Mouse (Mus musculus) testis, postnatal 14 days (tissue): Measurements from ENCODE around the gene Kcnk2.
"Not testable (repeated sequence)": the region's sequence is repeated elsewhere in the genome, so short reads cannot be mapped to it uniquely, and the experiment has no call there.

Experiments used
- DNase-seq: peaks from one replicate; pipeline ENCODE4 v3.0.0; 2021; ENCODE audit warnings: low spot score

Gene Kcnk2

DNA sequence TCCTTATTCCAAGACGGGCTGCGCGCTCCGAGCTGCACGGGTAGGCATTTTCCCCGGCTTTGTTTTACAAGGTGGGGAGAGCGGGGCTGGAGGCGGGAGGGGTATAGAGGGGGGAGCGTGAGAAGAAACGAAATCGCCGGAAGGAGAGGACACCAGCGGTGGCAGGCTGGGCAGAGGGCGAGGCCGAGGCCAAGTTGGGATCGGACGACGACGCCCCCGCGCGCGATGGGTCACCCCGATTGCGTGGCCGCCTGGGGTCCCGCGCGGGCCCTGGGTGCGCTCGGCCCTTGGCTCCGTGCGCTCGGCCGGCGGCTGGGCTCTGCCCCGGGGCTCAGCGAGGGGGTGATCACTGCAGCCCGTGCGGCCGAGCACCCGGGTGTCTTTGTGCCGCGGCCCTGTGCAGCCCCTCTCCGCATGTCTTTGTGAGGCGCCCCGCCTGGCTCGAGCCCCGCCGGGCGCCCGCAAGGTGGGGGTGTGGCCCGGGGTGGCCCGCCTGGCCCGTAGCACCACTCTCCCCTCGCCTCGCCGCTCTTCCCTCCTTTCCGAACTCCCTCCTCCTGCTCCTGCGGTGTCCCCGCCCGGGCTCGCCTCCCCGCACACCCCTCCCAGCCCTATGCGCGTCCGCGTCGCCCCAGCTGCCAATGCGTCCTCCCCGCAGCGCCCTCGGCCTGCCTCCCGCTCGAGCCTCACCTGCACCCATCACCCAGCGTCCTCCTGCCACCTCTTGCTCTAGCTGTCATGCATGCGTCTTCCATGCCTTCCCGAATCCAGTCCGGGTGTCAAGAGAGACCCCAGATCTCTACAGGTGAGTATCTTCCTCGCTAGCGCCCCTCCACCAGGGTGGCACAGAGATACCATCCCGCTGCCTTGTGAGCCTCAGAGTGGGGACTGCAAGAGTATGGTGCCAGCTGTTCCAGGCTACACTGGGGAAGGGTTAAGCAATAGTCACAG lies 58.5 kb downstream of the Kcnk2 start:
- no peak for DNase-seq

DNA sequence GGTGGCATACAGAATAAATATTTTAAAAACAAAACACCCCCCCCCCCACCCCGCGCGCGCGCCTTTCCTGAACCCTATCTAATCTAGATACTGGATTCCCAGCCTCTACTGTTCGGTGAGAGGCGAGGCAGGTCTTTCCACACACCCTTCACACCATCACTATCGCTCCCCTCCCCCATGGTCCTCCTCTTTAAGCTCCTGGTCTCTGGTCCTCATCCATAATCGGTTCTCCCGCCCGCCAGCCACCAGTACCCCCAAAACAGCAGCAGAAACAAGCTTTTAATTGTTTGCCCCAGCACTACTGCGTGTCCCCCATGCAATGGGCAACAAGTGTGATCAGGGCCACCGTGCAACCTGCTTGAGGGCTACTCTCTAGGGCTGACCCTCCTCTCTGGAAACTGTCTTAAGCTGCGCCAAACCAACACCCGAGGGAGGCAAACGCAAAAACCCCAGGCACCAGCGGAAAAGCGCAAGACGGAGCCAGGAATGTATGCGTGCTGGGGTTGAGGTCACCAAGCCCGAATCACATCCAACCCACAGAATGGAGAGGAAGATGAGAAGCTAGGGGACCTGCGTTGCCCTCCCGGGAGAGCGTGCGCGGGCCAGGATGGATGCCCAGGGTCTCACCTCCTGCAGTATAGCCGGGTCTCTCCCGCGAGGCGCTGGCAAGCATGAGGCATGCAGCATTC lies 59.5 kb downstream of the Kcnk2 start:
- DNase-seq, result no peak

DNA sequence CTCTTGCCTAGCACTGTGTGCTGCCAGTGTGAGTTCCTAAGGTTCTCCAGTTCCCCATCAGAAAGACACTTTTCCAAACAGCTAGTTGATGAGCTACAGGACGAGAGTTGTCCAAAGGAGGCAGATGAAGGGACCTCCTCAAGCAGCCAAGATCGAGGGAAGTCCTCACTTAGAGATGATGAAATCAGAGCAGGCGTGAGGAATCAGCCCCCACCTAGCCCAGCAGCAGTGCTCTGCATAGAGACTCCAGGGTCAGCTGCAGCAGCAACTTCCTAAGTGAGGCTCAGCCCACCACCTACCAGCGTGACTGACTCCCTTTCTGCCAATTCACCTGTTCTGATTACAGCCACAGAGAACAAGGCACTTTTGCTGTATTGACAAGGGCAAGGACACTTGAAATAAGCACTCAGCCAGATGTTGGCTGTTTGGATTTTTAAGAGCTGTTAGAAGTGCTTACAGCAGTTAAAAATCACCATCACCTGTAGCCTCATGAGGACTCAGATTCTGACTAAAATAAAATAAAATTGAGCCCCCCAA lies 60.6 kb downstream of the Kcnk2 start:
- no peak for DNase-seq

DNA sequence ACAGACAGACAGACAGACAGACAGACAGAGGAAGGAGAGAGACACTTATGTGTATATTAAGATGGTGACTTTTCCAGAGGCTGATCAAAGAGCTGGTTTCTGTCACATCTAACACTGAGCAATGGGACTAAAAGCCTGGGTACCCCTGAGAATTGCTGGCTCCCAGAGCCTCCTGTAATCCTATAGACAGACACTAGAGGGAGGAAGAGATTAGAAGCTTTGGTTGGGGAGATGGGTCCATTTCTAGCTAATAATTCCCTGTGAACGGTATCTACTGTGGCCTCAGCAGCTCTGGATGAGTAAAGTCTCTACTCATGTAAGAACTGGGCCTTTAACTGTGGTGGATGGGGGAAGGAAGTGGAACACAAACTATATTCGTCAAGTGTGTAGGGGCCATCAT lies 86.2 kb downstream of the Kcnk2 start:
- no peak for DNase-seq

DNA sequence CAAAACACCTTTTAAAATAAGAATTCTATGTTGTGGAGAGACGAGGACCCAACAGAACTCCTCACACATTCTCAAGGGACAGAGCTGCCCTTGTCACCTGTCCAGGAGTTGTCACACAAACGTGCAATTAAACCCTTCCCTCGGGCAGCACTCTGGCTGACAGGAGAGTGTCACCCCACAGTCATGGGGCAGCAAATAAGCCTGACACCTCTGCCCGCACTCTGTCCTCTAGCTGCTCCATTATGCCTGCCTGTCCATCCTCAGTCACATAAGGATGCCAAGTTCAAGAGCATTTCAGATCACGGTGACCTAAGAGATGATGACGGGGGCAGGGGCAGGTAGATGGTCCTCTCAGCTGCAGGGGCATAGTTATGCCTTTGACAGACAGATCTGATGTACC lies 87.6 kb downstream of the Kcnk2 start:
- DNase-seq, result no peak

DNA sequence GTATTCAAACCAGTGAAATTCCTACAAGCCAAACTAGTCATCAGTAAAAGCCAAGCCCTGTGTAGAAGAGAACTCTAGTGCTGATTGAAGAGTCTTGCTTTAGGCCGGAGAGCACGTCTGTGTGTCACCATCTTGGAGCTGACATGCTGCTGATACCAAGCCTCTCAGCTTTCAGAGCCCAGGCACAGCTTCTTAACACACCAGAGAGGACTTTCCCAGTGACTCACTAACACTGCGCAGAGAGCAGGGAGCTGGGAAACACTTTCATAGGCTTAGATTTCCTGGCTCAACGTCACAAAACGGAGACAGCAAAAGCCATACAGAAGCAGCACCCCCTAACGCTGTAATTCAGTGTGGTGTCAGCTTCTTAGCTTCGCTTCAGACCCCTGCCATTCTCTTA lies 88.3 kb downstream of the Kcnk2 start:
- no peak for DNase-seq

DNA sequence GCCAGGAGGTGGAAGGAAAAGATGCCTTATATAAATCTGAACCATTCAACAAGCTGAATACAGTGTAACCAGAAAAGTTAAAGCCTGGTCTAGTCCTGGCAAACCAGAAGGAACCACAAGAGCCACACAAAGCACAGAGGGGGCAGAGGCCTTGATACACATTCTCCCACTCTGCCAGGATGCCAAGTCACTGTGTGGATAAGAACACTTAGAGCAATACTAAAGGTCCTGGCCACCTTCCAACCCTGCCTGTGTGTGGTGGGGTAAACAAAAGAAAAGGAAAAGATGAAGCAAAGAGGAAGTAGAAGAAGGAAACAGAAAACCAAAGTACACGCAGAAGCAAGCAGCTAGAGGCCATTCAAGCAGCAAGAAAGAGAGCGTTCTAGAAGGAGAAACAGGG lies 91.9 kb downstream of the Kcnk2 start:
- DNase-seq, result no peak

DNA sequence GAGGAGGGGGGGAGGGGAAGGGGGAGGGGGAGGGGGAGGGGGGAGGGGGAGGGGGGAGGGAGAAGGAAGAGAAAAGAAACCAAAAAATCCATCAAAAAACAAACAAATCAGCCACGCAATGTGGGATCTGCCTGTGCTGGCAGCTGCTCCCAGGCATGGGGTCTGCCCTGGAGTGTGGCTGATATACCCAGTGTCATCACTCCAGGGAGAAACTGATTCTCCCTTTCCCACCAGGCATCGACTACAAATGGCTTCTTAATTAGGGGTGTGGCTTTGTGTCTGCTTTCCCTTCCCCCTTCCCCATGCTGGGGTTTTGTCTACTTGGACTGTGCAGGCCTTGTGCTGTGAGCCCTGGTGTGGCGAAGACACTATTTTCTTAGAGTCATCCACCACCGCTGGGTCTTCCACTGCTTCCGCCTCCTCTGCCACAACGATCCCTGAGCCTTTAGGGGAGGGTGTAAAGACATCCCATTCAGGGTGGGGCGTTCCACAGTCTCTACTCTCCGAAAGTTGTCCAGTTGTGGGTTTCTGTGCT lies 97.0 kb downstream of the Kcnk2 start:
- no peak for DNase-seq

DNA sequence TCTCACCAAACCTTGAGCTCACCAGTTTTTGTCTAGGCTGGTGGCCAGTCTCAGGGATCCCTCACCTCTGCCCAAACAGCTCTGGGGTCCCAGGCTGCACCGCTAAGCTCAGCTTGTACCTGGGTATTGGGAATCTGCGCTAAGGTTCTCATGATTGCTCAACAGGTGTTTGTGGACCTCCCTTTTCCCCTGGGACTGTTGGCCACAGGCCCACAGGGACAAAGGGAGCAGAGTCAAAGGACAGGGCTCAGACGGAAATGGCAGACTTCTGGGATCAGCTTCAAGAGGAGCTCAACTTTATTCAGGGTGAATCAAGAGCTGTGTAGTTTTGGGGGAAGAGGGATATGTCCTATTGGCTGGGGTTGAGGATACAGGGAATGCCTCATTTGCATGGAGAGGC lies 99.1 kb downstream of the Kcnk2 start:
- DNase-seq, result no peak

DNA sequence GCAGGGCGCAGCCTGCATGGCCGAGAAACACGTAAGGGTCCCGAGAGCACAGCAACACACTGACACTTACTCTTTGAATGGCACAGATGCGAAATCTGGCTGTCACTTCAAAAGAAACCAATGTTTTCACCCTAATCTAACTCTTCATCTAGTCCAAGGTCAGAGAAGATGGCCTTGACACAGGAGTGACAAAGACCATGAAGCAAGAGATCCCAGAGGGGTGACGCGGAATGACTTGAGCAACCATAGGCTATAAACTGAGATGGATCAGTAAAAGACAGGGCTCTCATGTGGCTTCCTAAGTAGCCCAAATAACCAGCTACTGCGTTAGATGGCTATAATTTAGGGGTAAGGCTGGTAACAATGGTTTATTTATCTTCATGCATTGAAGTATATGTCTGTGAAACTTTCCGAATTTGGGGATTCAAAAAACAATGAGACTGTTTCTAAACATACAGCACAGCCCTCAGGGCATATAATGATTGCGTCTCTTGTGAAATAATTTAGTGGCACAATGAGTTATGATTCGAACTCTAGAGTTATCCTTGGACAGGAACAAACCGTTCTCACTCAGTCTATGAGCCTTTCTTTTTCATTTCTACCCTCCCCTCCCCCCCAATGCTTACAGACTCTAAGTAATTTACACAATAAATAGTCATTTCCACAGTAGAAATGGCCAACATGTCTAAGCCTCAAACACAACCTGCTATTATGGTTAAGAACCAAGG lies 108.2 kb downstream of the Kcnk2 start:
- no peak for DNase-seq

DNA sequence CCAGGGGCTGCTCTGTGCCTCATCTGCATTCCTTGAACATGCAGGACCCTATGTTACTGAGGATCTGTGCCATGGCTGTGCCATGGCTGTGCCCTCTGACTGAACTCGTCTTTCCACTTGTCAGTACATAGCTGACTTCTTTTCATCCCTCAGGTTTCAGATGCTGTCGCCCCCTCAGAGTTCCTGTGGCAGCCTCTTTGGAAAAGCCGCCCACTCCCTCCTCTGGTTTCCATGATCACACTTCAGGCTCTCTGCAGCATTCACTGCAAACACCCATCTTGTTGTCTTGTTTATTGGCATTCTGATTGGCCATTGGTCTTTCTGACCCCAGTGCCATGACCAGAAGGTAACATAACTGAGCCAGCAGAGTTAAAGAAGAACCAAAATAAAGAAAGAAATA lies 111.2 kb downstream of the Kcnk2 start:
- DNase-seq, result no peak

DNA sequence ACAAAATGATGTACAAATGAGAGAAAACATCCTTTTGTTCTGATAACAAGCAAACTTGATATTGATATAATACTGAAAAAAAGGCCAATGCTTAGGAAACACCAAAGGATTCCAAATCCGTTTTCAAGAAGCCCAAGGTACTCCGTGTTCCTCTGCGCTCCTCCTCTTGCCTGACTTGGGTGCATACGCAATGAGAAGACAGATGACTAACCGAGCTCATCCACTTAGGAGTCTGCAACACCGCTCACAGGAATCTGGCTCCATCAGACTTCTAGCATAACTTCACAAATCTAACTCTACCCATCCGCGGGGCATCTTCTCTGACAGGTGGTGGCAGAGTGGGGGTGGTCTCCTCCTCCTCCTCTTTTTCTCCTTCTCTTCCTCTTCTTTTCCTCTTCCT lies 113.1 kb downstream of the Kcnk2 start:
- no peak for DNase-seq

DNA sequence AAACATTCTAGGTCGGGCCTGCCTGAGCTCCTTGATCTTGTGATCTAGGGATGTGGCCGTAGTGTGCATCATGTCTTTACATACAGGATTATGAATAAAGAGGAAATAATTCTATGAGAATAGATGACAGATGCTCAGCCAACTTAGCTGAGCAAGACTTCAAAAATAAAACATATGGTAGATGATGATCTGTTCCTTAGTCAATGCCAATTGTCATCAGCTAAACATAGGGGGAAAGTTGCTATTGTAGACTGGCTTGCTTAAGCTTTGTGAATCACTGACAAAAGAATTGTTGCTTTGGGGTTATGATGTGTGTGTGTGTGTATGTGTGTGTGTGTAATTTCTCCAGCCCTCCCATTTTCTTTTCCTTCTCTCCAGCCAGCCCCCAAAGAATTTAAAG lies 129.8 kb downstream of the Kcnk2 start:
- no peak for DNase-seq

DNA sequence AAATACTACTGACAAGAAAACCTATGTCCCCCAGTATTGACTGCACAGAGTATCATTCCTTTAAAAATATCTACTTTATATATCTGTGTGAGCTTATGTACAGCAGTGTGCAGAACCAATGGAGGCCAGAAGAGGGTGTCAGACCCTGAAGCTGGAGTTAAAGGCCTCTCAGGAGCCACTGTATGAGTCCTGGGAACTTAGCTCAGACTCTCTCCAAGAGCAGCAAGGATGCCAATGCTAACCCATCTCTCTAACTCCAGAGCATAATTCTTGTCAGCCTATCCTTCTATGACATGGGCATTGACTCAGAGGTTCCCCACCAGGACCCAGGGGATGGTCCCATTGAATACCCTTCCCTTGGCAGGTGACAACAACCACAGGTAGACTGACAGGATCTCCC lies 148.4 kb downstream of the Kcnk2 start:
- no peak for DNase-seq

DNA sequence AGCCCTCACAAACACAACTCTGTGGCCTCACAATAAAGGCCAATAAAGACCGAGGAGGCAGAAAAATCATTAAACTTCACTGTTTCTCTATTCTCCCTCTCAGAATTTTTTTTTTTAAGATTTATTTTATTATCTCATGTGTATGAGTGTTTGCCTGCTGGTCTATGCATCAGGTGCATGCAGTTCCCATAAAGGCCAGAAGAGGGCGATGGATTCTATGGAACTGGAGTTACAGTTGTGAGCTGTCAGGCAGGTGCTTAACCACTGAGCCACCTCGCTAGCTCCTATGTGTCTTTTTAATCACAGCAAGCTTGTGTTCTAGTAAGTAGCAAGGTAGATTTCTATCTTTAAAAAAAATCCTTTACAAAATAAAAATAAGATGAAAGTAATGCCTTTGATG lies 148.9 kb downstream of the Kcnk2 start:
- DNase-seq, result peak; percentile 40

DNA sequence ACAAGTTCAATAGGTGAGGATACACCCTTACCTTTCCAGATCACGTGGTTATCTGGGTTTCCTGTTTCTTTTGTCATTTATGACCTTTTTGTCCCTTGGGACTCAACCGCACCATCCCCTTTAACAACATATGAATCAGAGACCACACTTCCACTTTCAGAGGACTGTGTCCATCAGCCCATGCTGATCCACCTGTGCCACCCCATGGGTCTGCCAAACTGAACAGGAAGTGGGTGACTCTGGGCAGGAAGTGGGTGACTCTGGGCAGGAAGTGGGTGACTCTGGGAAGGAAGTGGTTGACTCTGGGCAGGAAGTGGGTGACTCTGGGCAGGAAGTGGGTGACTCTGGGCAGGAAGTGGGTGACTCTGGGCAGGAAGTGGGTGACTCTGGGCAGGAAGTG lies 158.9 kb downstream of the Kcnk2 start:
- not testable (repeated sequence) for DNase-seq

DNA sequence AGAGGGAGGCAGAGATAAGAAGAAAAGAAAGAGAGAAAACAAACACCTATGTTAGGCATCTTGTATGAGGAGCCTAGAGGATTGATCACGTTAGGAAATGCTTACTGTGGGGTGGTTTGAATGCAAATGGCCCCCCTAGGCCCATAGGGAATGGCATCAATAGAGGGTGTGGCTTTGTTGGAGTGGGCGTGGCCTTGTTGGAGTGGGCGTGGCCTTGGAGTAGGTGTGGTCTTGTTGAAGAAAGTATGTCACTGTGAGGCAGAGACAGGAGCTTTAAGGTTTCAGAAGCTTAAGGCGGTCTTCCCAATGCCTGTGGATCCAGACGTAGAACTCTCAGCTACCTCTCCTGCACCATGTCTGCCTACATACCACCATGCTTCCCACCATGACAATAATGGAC lies 166.8 kb downstream of the Kcnk2 start:
- no peak for DNase-seq

DNA sequence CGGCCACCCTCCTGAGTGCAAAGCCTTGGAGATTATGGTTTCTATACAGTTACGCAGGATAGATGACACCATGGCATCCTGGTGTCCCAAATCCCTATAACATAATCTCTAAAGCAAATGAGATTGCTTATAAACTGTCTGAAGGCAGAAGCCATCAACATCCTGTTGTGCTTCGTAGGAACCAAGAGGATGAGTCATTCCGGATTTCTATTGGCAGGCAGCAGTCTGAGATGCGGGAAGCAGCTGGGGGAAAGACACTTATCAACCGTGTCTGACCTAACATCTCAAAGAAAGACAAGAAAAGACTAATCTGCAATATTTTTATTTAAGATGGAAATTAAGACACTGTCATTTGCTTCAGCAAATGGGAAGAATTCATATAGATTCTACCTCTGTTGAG lies 169.2 kb downstream of the Kcnk2 start:
- DNase-seq, result no peak

DNA sequence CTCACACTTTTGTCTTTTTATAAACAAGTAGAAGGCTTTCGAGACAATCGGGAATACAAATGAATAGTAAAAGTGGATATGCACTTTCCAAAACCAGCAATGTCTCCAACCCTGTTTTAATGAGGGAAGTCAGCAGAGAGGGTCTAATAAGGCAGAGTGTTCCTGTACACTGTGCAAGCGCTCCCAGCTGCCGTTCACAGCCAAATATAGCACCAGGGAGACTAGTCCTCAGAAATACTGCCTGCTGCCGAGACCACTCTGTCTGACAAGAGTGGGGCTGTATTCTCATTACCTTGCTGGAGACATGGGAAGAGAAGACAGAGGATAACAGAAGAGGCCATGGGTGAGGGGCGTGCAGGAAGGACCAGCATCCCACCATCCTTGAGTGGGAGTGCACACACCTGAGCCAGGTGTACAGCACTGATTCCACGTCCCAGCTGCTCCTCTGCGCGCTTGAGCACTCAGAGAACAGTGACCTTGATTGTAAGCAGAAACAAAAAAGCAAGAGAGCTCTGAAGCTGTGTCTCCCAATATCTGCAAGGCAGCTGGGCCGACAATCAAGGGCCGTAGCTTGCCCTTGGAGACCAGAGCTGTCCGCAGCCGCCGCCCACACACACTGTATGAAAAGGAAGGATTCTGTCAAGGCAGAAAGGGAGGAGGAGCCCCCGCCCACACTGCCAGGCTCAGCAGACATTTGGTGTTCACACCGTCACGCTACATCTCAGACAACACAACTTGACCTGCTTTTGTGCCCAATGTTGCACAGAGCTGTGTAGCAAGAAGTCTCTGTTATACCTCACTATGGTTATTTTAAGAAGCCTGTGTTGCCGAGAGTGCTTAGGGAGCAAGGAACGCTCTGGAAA lies 173.6 kb downstream of the Kcnk2 start:
- peak; percentile 49 for DNase-seq

DNA sequence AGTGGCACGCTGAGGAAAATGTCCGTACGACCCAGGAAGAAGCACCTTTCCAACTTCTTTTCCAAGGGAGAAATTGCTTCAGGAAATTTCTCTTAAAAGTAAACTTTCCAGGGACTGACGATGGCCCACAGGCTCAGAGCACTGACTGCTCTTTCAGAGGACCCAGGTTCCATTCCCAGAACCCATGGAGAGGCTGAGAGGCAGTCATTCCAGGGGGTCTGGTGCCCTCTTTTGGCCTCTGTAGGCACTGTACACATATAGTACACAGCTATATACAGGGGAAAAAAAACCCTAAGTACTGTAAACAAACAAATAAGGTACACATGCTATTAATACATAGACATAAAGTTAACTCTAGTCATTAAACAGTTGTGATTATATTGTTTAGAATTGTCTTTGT lies 174.6 kb downstream of the Kcnk2 start:
- DNase-seq, result no peak

DNA sequence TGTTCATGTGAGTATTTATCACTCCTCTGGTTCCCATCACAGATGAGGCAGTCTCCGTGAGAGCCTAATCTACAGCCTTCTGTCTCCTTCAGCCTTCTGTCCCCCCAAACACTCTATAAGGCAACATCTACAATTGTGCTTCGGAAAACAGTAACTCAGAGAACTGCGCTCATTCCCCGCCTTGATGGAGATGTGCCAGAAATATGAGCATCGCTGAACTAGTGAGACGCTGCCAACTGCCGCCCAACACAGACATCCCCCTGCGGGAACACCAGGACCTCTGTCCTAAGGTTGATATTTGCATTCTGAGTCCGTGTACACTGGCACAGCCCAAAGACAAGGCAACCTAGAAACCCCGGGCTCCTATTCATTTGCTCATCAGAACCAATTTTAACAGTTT lies 183.0 kb downstream of the Kcnk2 start:
- DNase-seq, result no peak
